Mouse (Mus musculus): ENCODE data around the gene Prss45. TPM values are rescaled to one million over a fixed set of nuclear protein-coding genes. Genes with fewer than 3 reads are reported as not detected.
A peak's percentile ranks its signal among the peaks of the same experiment; 100 is the strongest.

The Prss45 gene
- polyA plus RNA-seq, 1 experiment from 2014 or later: not detected

DNA sequence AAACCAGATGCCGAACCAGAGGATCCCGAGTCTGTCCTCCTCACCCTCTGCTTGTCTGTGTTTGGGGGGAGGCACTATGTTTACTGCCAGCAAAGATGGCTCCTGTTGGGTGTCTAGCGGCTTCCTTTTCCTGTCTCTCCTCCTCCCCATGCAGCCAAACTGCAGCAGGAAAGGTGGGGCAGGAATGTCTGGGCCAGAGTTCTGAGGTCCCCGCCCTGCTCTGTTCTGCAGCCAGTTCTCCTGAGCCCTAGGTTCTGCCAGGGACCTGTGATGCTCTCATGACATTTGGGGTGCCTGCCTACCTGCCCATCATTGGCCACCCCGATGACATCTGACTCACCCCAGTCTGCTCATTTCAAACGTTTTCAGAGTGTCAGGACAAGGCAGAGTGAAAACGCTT is 47.6 kb downstream of the Prss45 start:
- Histone ChIP-seq H3K36me3 (ENCODE audit: control insufficient read depth, insufficient read depth, low read length) (no peaks in the 10 kb centered on the region), H3K9me3 (replicated peaks; ENCODE audit: control insufficient read depth, low read length) (no peaks in the 10 kb centered on the region), H3K4me1 (ENCODE audit: control insufficient read depth, insufficient read depth, low read length) (peaks cover 6% of the 10 kb centered on the region), H3K9ac (ENCODE audit: low read length) (no peak overlapping the region), H3K4me3 (replicated peaks; ENCODE audit: low read length) (no peak overlapping the region), H3K27ac (ENCODE audit: low read length) (no peak overlapping the region), H3K27me3 (ENCODE audit: control insufficient read depth, insufficient read depth, low read length) (0 out of 2 replicates have a peak, but pooled peaks cover 5% of the 10 kb centered on the region), H3K4me2 (ENCODE audit: low read depth, low read length) (no peak overlapping the region)
- no peak for ATAC-seq (ENCODE audit: insufficient read depth, low FRiP score)
- WGBS: 71% methylated on average over 7 of the region's 7 CpGs

DNA sequence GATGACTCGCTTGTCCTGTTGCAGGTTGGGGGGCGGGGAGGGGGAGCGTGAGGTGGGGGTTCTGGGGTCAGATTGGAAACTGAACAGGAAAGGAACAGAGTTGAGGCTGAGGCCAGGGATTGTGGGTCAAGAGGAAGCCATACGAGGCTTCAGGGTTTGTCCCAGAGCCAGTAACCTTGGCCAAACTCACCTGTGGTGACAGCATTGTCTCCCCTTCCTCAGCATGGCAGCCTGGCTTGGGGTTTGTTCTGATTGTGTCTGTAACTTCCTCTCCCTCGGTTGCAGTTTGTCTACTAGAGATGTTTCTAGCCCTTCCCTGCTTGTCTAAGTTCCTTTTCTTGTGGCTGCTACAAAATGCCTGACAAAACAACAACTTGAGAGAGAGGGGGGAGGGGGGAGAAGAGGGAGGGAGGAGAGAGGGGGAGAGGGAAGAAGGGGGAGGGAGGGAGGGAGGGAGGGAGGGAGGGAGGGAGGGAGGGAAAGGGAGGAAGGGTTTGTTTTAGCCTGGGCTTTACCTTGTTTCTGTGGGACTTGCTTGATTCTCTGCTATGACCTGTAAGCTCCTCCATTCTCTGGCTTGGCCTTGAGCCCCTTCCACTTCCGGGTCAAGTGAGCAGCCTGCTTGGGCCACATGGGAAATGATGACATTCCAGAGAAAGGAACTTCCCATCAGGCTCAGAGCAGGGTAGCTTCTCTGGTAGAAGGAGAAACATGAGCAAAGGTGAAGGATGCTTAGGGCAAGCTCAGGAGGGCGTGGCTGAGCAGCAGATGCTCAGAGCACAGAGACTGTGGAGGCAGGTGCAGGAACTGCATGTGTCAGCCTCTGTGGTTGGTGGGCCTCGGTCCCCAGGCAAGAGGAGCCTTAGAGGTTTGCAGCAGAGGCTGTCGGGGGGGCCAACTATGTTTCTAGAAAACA is 53.3 kb downstream of the Prss45 start:
- 63% methylated on average over 9 of the region's 9 CpGs for WGBS
- ATAC-seq (ENCODE audit: insufficient read depth, low FRiP score): no peak
- Histone ChIP-seq H3K9me3 (replicated peaks; ENCODE audit: control insufficient read depth, low read length) (no peaks in the 10 kb centered on the region), H3K9ac (ENCODE audit: low read length) (no peak overlapping the region), H3K36me3 (ENCODE audit: control insufficient read depth, insufficient read depth, low read length) (no peaks in the 10 kb centered on the region), H3K27ac (ENCODE audit: low read length) (no peak overlapping the region), H3K27me3 (ENCODE audit: control insufficient read depth, insufficient read depth, low read length) (no peaks in the 10 kb centered on the region), H3K4me2 (ENCODE audit: low read depth, low read length) (no peak overlapping the region), H3K4me1 (ENCODE audit: control insufficient read depth, insufficient read depth, low read length) (no peaks in the 10 kb centered on the region; the same call in 1 of the 2 replicates), H3K4me3 (replicated peaks; ENCODE audit: low read length) (no peak overlapping the region)

DNA sequence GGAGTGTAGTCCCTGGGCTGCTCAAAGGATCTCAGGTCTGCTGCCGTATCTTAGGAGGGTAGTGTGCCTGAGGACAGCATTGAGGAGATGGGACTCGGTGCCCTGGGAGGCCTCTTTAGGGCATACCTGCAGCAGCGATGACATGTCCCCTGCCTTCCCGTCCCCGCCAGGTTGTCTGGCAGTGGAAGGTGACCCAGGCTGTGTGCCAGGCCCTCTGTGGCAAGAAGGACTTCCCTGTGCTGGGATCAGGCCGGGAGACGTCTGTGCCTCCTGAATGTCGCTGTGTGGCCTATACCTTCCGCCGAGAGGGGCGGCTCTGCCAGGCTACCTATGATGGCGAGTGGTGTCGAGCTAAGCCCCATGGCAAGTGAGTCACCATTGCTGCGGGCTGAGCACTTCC is 54.5 kb downstream of the Prss45 start:
- H3K36me3 ChIP-seq (ENCODE audit: control insufficient read depth, insufficient read depth, low read length): no peaks in the 10 kb centered on the region
- H3K27ac ChIP-seq (ENCODE audit: low read length): no peak overlapping the region
- 86% methylated on average over 14 of the region's 14 CpGs for WGBS
- no peaks in the 10 kb centered on the region; the same call in 1 of the 2 replicates for H3K4me1 ChIP-seq (ENCODE audit: control insufficient read depth, insufficient read depth, low read length)
- no peak overlapping the region for H3K9ac ChIP-seq (ENCODE audit: low read length)
- no peak for ATAC-seq (ENCODE audit: insufficient read depth, low FRiP score)
- H3K27me3 ChIP-seq (ENCODE audit: control insufficient read depth, insufficient read depth, low read length): no peaks in the 10 kb centered on the region
- no peak overlapping the region for H3K4me2 ChIP-seq (ENCODE audit: low read depth, low read length)
- H3K4me3 ChIP-seq (replicated peaks; ENCODE audit: low read length): no peak overlapping the region
- no peaks in the 10 kb centered on the region for H3K9me3 ChIP-seq (replicated peaks; ENCODE audit: control insufficient read depth, low read length)

DNA sequence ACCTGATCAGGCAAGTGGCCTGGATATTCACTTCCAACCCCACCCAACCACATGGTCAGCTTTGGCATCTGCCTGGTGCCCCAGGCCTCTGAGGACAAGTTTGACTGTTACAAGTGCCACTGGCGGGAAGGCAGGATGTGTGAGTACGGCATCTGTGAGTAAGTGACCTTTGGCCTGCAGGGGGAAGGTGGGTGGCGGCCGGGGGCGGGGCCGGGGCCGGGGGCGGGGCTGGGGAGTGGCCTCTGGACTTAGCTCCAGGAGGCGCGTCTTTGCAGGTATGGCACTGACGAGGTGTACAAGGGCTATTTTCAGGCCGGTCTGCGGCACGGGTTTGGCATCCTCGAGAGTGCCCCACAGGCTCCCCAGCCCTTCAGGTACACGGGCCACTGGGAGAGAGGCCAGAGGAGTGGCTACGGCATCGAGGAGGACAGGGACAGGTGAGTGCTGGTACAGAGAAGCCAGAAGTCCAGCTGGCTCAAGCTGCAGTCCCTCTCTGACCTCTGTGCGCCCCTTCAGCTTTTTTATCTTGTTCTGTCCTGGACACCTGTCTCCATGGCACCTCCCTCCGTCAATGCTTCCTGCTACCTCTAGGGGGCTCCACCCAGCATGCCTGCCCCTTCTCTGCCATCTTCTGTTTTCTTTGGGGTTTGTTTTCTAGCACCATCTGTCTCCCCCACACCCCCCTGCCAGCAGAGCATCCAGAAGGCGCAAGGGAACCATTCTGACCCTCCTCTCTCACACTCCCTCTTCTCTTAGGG is 55.8 kb downstream of the Prss45 start:
- Histone ChIP-seq H3K9ac (ENCODE audit: low read length) (no peak overlapping the region), H3K27ac (ENCODE audit: low read length) (no peak overlapping the region), H3K27me3 (ENCODE audit: control insufficient read depth, insufficient read depth, low read length) (no peaks in the 10 kb centered on the region), H3K9me3 (replicated peaks; ENCODE audit: control insufficient read depth, low read length) (no peaks in the 10 kb centered on the region), H3K4me1 (ENCODE audit: control insufficient read depth, insufficient read depth, low read length) (no peaks in the 10 kb centered on the region; the same call in 1 of the 2 replicates), H3K36me3 (ENCODE audit: control insufficient read depth, insufficient read depth, low read length) (no peaks in the 10 kb centered on the region), H3K4me3 (replicated peaks; ENCODE audit: low read length) (no peak overlapping the region), H3K4me2 (ENCODE audit: low read depth, low read length) (0 out of 2 replicates have a peak overlapping the region, but pooled peaks have one; percentile 14)
- 13% methylated on average over 21 of the region's 21 CpGs for WGBS
- peak; percentile 38; the same call in 1 of the 2 replicates for ATAC-seq (ENCODE audit: insufficient read depth, low FRiP score)

Other genes with a start within 250 kb of the Prss45 start
- 27.2 and 27.6 TPM in 2 replicates for gene Nradd, start 210.1 kb upstream of the Prss45 start, polyA plus RNA-seq (2015; fragmentation: Nextera tagmentation; extraction: Ambion mirVana)
- gene Nbeal2, start 180.4 kb upstream of the Prss45 start, polyA plus RNA-seq (2015; fragmentation: Nextera tagmentation; extraction: Ambion mirVana): 10.9 and 12.1 TPM in 2 replicates
- gene Ccdc12, start 178.1 kb upstream of the Prss45 start, polyA plus RNA-seq (2015; fragmentation: Nextera tagmentation; extraction: Ambion mirVana): 148 and 153 TPM in 2 replicates
- gene Myl3, start 92.7 kb upstream of the Prss45 start, polyA plus RNA-seq (2015; fragmentation: Nextera tagmentation; extraction: Ambion mirVana): 0.59 and 12.9 TPM in 2 replicates
- gene Pth1r, start 87.4 kb upstream of the Prss45 start, polyA plus RNA-seq (2015; fragmentation: Nextera tagmentation; extraction: Ambion mirVana): 17.5 and 17.9 TPM in 2 replicates
- gene Prss42, start 36.4 kb upstream of the Prss45 start, polyA plus RNA-seq (2015; fragmentation: Nextera tagmentation; extraction: Ambion mirVana): not detected in 2 replicates
- gene Prss44, start 20.6 kb upstream of the Prss45 start, polyA plus RNA-seq (2015; fragmentation: Nextera tagmentation; extraction: Ambion mirVana): not detected in 2 replicates
- gene Prss43, start 7.9 kb upstream of the Prss45 start, polyA plus RNA-seq (2015; fragmentation: Nextera tagmentation; extraction: Ambion mirVana): not detected in 2 replicates
- gene Prss46, start 9.9 kb downstream of the Prss45 start, polyA plus RNA-seq (2015; fragmentation: Nextera tagmentation; extraction: Ambion mirVana): not detected in 2 replicates
- gene Prss50, start 23.4 kb downstream of the Prss45 start, polyA plus RNA-seq (2015; fragmentation: Nextera tagmentation; extraction: Ambion mirVana): 0.36 and 0.92 TPM in 2 replicates
- gene Als2cl, start 45.3 kb downstream of the Prss45 start, polyA plus RNA-seq (2015; fragmentation: Nextera tagmentation; extraction: Ambion mirVana): 8.3 and 10.7 TPM in 2 replicates
- 1.7 and 1.8 TPM in 2 replicates for gene Tmie, start 45.5 kb downstream of the Prss45 start, polyA plus RNA-seq (2015; fragmentation: Nextera tagmentation; extraction: Ambion mirVana)
- not detected in 2 replicates for gene Fam240a, start 82.3 kb downstream of the Prss45 start, polyA plus RNA-seq (2015; fragmentation: Nextera tagmentation; extraction: Ambion mirVana)
- not detected in 2 replicates for gene Tdgf1, start 111.6 kb downstream of the Prss45 start, polyA plus RNA-seq (2015; fragmentation: Nextera tagmentation; extraction: Ambion mirVana)
- 0.11 and 0.53 TPM in 2 replicates for gene Lrrc2, start 117.0 kb downstream of the Prss45 start, polyA plus RNA-seq (2015; fragmentation: Nextera tagmentation; extraction: Ambion mirVana)
- gene Rtp3, start 156.0 kb downstream of the Prss45 start, polyA plus RNA-seq (2015; fragmentation: Nextera tagmentation; extraction: Ambion mirVana): 0.45 and 1.3 TPM in 2 replicates
- 39.5 and 58.3 TPM in 2 replicates for gene Ltf, start 184.7 kb downstream of the Prss45 start, polyA plus RNA-seq (2015; fragmentation: Nextera tagmentation; extraction: Ambion mirVana)
- 2.7 and 3.2 TPM in 2 replicates for gene Ccrl2, start 222.9 kb downstream of the Prss45 start, polyA plus RNA-seq (2015; fragmentation: Nextera tagmentation; extraction: Ambion mirVana)

All from stomach, embryonic 16.5 days (tissue).